ENCODE assay signal across 9 mouse cellular contexts in genomic region chr17:51812942-51813783, GRCm38 (mm10). TPM values are rescaled to one million over a fixed set of nuclear protein-coding genes. Genes with fewer than 3 reads are reported as not detected.
DNase-seq lines count a peak whose midpoint lies in the region; ATAC-seq and TF ChIP-seq lines count a peak whose summit lies in the region.
"Had no signal": no experiment of that assay in that cellular context is flagged by ENCODE, and none has a peak within 500 bp of the region (broad histone marks: within the 10 kb centered on the region; RNA-seq: fewer than 3 reads in every experiment).

No protein-coding gene starts in this region.

- peak; percentile 97 for DNase-seq in heart, adult 11 months
- DNase-seq in heart, adult 8-10 months (ENCODE audit: low spot score), result no peak
- peak; percentile 77 for DNase-seq in forebrain, embryonic 14.5 days (ENCODE audit: low spot score)
- DNase-seq in limb, embryonic 14.5 days (ENCODE audit: low spot score), result peak; percentile 54
- peak; percentile 89 for DNase-seq in midbrain, embryonic 14.5 days
- DNase-seq in spleen, postnatal 14 days (ENCODE audit: low spot score in 2 of 2), result peak; percentile 13 to 31

- H3K27me3 ChIP-seq in forebrain, embryonic 14.5 days (replicated peaks; ENCODE audit: control insufficient read depth, insufficient read depth, low read length), result no peaks in the 10 kb centered on the region
- no peaks in the 10 kb centered on the region for H3K27me3 ChIP-seq in hindbrain, embryonic 12.5 days
- H3K27me3 ChIP-seq in limb, embryonic 14.5 days (ENCODE audit: control insufficient read depth, insufficient read depth, low read length), result peaks cover 10% of the 10 kb centered on the region
- H3K27me3 ChIP-seq in midbrain, embryonic 14.5 days (ENCODE audit: control insufficient read depth, insufficient read depth, low read length), result no peaks in the 10 kb centered on the region
- H3K27me3 ChIP-seq: CH12.LX had no signal

- WGBS in forebrain, embryonic 14.5 days, result under 1% methylated on average over 59 of the region's 115 CpGs
- under 1% methylated on average over 74 of the region's 115 CpGs for WGBS in hindbrain, embryonic 12.5 days
- under 1% methylated on average over 59 of the region's 115 CpGs for WGBS in limb, embryonic 14.5 days
- WGBS in midbrain, embryonic 14.5 days, result 1% methylated on average over 96 of the region's 115 CpGs

- no peak overlapping the region for H3K27ac ChIP-seq in brown adipose tissue, adult 24 weeks (replicated peaks; ENCODE audit: low read depth, low read length)
- H3K27ac ChIP-seq in forebrain, embryonic 14.5 days (ENCODE audit: low read depth, low read length), result peak overlapping the region; percentile 93
- peak overlapping the region; percentile 98 for H3K27ac ChIP-seq in hindbrain, embryonic 12.5 days
- peak overlapping the region; percentile 55 for H3K27ac ChIP-seq in limb, embryonic 14.5 days (replicated peaks; ENCODE audit: low read depth, low read length)
- peak overlapping the region; percentile 96 for H3K27ac ChIP-seq in midbrain, embryonic 14.5 days (replicated peaks; ENCODE audit: low read depth, low read length)

- 0 out of 2 replicates have a peak, but pooled peaks cover 3% of the 10 kb centered on the region for H3K36me3 ChIP-seq in forebrain, embryonic 14.5 days (ENCODE audit: control insufficient read depth, insufficient read depth, low read length)
- H3K36me3 ChIP-seq in hindbrain, embryonic 12.5 days, result peaks cover 6% of the 10 kb centered on the region; the same call in 1 of the 2 replicates
- no peaks in the 10 kb centered on the region for H3K36me3 ChIP-seq in limb, embryonic 14.5 days (ENCODE audit: control insufficient read depth, insufficient read depth, low read length)
- 0 out of 2 replicates have a peak, but pooled peaks cover 4% of the 10 kb centered on the region for H3K36me3 ChIP-seq in midbrain, embryonic 14.5 days (ENCODE audit: control insufficient read depth, insufficient read depth, low read length)

- H3K9me3 ChIP-seq in forebrain, embryonic 14.5 days (replicated peaks; ENCODE audit: control insufficient read depth, low read length), result no peaks in the 10 kb centered on the region
- H3K9me3 ChIP-seq in hindbrain, embryonic 12.5 days (replicated peaks), result no peaks in the 10 kb centered on the region
- H3K9me3 ChIP-seq in limb, embryonic 14.5 days (ENCODE audit: control insufficient read depth, low read length), result no peaks in the 10 kb centered on the region
- H3K9me3 ChIP-seq in midbrain, embryonic 14.5 days (ENCODE audit: control insufficient read depth, low read length), result no peaks in the 10 kb centered on the region

- peak overlapping the region; percentile 95 for H3K9ac ChIP-seq in forebrain, embryonic 14.5 days (ENCODE audit: low read length)
- peak overlapping the region; percentile 96 for H3K9ac ChIP-seq in hindbrain, embryonic 12.5 days
- H3K9ac ChIP-seq in limb, embryonic 14.5 days (ENCODE audit: low read depth, low read length, severe bottlenecking), result peak overlapping the region; percentile 81
- H3K9ac ChIP-seq in midbrain, embryonic 14.5 days (replicated peaks; ENCODE audit: low read length), result peak overlapping the region; percentile 94

- peak overlapping the region; percentile 85 for H3K4me2 ChIP-seq in forebrain, embryonic 14.5 days (ENCODE audit: low read length)
- peak overlapping the region; percentile 64 for H3K4me2 ChIP-seq in hindbrain, embryonic 12.5 days (replicated peaks)
- peak overlapping the region; percentile 88 for H3K4me2 ChIP-seq in limb, embryonic 14.5 days (replicated peaks; ENCODE audit: low read depth, low read length, severe bottlenecking)
- peak overlapping the region; percentile 71 for H3K4me2 ChIP-seq in midbrain, embryonic 14.5 days (ENCODE audit: low read length)

- no peaks in the 10 kb centered on the region for H3K4me1 ChIP-seq in brown adipose tissue, adult 24 weeks (ENCODE audit: control insufficient read depth, insufficient read depth, insufficient read length, low read length)
- peaks cover 10% of the 10 kb centered on the region; the same call in 1 of the 2 replicates for H3K4me1 ChIP-seq in forebrain, embryonic 14.5 days (ENCODE audit: control insufficient read depth, insufficient read depth, low read length)
- peaks cover 11% of the 10 kb centered on the region for H3K4me1 ChIP-seq in hindbrain, embryonic 12.5 days
- peaks cover 2% of the 10 kb centered on the region; the same call in 1 of the 2 replicates for H3K4me1 ChIP-seq in limb, embryonic 14.5 days (ENCODE audit: control insufficient read depth, insufficient read depth, low read length)
- H3K4me1 ChIP-seq in midbrain, embryonic 14.5 days (ENCODE audit: control insufficient read depth, insufficient read depth, low read length), result peaks cover 6% of the 10 kb centered on the region; the same call in 1 of the 2 replicates

- peak overlapping the region; percentile 72 for H3K4me3 ChIP-seq in brown adipose tissue, adult 24 weeks (ENCODE audit: insufficient read depth, low read depth, low read length)
- H3K4me3 ChIP-seq in forebrain, embryonic 14.5 days (ENCODE audit: low read depth, low read length), result peak overlapping the region; percentile 94
- peak overlapping the region; percentile 76 for H3K4me3 ChIP-seq in hindbrain, embryonic 12.5 days
- H3K4me3 ChIP-seq in limb, embryonic 14.5 days (replicated peaks; ENCODE audit: low read length), result peak overlapping the region; percentile 80
- H3K4me3 ChIP-seq in midbrain, embryonic 14.5 days (replicated peaks; ENCODE audit: low read depth, low read length), result peak overlapping the region; percentile 91

- peak; percentile 87 for ATAC-seq in forebrain, embryonic 14.5 days
- ATAC-seq in hindbrain, embryonic 12.5 days (ENCODE audit: low FRiP score), result peak; percentile 87
- peak; percentile 71 for ATAC-seq in limb, embryonic 14.5 days (ENCODE audit: low FRiP score, low read depth)
- peak; percentile 86 for ATAC-seq in midbrain, embryonic 14.5 days (ENCODE audit: low FRiP score, low TSS enrichment)

- no peak for TF ChIP-seq POLR2A in limb, embryonic 14.5 days (IDR thresholded peaks at IDR 0.05; ENCODE audit: borderline replicate concordance, extremely low read depth, insufficient read depth, insufficient read length)

RNA-seq across cellular contexts. Expression of gene Satb1, which starts 19.9 kb away (rescaled TPM):
- 10 to 100 TPM; 24.0 to 29.1 (median 26.7) TPM for total RNA-seq in heart, adult 8-10 months (2022)
- polyA plus RNA-seq in brown adipose tissue, adult 24 weeks (2012; ENCODE audit: insufficient read depth, insufficient read length, missing spikeins), result 4.1 and 4.6 TPM in 2 replicates
- 24.2 and 33.5 TPM in 2 replicates for polyA plus RNA-seq in forebrain, embryonic 14.5 days (2014; fragmentation: Nextera tagmentation; extraction: Ambion mirVana)
- polyA plus RNA-seq in hindbrain, embryonic 12.5 days (2016; fragmentation: Nextera tagmentation; extraction: Ambion mirVana), result 30.7 and 33.6 TPM in 2 replicates
- polyA plus RNA-seq in limb, embryonic 14.5 days (2012; rRNA removed), result 22.9 and 25.3 TPM in 2 replicates
- polyA plus RNA-seq in limb, embryonic 14.5 days (2014; fragmentation: Nextera tagmentation; extraction: Ambion mirVana), result 22.4 TPM in 2 replicates
- polyA plus RNA-seq in midbrain, embryonic 14.5 days (2014; fragmentation: Nextera tagmentation; extraction: Ambion mirVana), result 26.6 and 34.2 TPM in 2 replicates
- total RNA-seq: CH12.LX had no signal
